Mouse (Mus musculus): ENCODE measurements around the gene Acsl5.
A peak's percentile ranks its signal among the peaks of the same experiment; 100 is the strongest.

Gene Acsl5

DNA sequence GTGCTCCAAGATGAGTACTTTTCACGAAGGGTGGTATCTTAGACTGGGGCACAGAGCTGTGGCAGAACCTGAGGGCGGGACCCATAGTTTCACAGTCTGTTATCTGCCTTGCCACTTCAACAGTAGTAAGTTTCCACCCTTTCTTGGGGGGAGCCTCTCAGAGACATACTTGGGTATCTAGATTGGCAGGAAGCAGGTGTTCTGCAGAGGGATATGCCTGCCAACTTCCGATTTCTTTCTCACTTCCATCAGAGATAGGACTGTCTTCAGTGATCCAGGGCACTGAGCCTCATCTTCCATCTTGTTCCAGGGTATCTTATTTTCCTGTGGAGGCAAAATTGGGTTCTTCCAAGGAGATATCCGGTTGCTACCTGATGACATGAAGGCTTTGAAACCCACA is 32.4 kb downstream of the Acsl5 start:
- DNase-seq (ENCODE audit: low read depth, low spot score), result peak; percentile 67

DNA sequence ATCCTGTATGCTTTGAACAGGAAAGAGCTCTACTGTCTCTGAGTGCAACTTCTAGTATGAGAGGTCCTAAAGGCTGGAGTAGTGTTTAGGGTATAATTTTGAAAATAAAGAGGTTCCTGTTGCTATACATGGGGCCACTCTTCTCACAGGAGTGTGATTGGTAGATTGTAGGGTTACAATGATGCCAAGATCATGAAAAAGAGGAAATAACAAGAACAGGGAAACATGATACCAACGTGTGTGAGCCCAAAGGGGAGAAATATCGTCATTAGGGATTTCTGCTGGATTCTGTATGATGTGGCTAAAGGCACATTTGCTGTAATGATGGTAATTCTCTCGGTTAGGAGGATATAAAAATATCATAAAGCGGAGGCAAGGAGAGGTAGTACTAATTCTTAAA is 34.3 kb downstream of the Acsl5 start:
- no peak for DNase-seq (ENCODE audit: low read depth, low spot score)

DNA sequence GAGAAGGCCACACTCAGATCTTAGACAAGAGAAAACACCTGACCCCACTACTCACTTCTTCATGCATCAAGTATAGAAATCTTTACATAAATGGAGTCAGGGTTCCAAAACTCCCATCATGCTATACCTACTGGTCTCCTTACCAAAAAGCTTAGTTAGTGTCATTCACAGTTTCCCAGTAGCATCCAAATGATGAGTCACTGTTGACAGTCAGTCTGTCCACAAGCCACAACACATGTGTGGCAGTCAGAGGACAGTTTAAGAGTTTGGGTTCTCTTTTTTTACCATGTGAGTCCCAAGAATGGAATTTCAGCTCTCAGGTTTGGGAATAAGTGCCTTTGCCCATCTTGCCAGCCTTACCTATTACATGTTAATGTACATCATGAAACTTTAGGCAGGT is 37.2 kb downstream of the Acsl5 start:
- no peak for DNase-seq (ENCODE audit: low read depth, low spot score)

DNA sequence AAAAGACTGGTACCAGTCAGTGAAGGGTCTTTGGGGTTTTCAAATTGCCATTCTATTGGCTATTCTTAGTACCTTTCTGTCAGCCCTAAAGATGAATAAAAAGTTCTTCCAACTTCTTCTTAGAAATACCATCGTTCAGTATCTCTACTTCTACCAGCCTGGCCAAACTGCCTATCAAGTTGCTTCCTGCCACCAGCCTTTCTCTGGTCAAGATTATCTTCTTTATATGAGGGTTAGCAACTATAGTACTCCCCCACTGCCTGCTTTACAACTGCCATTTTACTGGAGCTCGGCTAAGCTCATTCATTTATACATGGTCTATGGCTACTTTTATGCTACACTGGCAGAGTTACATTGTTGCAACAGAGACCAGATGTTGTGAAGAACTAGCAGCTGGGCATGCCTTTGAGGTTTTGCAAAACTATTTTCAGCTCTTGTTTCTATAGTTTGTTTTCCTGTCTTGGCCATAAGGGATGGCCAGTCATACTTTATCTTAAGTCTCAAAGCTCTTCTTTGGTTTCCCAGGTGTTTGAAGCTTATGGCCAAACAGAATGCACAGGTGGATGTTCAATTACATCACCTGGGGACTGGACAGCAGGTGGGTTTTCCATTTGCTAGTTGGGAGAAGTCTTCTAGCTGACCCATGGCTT is 39.0 kb downstream of the Acsl5 start:
- DNase-seq (ENCODE audit: low read depth, low spot score), result no peak

DNA sequence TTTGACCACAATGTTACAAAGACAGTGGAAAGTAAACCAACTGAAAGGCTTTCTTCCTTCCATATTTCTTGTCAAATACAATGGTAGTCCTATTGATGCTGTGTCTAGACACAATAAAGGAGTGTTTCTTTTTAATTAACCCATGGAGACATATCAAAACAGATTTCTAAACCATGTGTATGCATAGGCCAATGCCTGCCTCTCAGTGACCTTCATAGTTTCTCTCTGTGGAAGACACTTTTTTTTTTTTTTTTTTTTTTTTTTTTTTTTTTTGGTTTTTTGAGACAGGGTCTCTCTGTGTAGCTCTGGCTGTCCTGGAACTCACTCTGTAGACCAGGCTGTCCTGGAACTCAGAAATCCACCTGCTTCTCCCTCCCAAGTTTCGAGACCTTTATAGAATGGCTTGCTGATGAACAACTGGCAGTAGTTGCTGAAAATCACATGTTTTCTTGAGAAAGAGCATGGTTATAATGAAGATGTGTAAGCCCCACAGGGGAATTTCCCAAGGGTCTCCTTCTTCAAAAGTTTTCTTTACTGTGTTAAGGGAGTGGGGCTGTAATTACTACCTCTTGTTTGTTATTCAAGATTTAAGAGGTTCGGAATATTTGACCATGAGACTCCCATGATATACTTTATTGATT is 40.6 kb downstream of the Acsl5 start:
- no peak for DNase-seq (ENCODE audit: low read depth, low spot score)

DNA sequence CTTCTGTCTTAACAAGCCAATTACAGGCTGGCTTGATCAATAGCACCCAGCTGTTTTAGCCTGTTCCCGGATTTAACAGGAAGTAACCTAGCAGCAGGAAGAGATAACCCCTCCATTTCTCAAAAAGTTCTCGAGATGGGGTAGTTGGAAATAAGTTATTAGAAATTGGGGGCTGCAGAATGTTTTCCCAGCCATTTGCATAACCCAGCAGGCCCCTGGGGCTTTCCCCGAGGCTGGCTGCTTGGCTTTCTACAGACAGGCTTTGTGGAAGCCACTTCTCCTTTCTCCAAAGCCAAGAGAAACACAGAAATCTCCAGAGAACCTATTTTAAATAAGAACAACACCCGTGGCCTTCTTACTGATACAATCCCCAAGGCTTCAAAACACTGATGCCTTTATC is 41.4 kb downstream of the Acsl5 start:
- no peak for DNase-seq (ENCODE audit: low read depth, low spot score)

DNA sequence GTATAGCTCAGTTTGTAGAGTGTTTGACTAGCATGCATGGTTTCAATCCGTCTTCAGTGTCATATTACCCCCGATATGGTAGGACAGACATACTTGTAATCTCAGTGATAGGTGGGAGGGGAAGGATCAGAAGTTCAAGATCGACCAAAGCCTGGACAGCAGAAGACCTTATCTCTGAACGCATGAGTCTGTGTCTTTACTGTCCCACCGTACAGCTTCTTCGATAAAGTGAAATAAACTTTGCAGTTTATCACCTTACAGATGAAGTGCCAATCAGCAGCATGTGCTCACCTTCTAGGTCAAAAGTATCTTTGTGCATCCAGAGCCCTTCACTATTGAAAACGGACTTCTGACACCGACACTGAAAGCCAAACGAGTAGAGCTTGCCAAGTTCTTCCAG is 43.3 kb downstream of the Acsl5 start:
- no peak for DNase-seq (ENCODE audit: low read depth, low spot score)

DNA sequence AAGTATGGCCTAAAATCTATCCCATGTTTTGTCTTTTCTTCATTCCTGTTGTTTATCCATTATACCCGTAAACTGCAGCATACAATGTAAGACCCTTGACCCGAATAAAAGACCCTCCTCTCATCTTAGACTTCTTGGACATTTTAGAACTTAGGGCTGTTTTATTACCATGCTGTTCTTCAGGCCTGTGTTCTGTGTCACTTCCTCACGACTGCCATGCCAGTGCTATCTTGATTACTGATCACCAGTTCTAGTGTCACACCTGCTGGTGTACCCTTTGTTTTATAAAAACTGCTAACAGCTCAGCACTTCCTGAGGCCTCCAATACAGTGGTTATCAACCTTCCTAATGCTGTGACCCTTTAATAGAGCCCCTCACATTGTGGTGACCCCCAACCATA is 43.8 kb downstream of the Acsl5 start:
- no peak for DNase-seq (ENCODE audit: low read depth, low spot score)

DNA sequence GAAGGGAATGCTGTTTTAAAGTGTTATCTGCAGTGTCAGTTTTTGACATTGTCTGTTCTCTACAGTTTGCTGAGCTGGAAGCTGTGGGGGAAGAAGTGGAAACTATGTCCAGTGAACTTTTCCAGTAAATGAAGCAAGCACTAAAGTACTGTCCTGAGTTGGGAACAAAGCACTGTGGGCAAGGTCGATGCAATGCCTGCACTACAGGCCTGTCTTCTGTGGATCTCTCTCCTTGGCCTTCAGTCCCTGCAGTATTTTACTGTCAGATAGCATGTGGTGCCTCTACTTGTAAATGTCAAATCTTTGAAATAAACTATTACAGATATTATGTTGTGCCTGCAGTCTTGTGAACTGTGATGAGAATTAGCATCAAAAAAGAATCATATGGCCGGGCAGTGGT is 44.6 kb downstream of the Acsl5 start:
- DNase-seq (ENCODE audit: low read depth, low spot score), result no peak

DNA sequence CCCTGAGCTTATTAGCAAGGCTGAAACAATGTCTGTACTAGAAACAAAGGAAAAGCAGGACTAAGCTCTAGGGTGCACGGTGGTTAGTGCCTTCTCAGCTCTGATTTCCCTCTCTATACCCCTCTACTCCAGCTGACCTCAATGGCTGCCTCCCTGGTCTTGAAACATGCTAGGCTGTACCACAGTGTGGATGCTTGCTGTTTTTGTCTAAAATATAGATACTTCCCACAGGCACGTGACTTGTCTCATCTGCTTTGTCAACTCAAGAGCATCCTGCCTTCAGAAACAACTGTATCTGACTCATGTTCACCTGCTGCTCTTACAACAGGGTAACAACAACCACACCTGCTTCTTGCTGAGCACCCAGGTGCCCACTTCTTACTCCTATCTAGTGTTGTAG is 45.8 kb downstream of the Acsl5 start:
- no peak for DNase-seq (ENCODE audit: low read depth, low spot score)

DNA sequence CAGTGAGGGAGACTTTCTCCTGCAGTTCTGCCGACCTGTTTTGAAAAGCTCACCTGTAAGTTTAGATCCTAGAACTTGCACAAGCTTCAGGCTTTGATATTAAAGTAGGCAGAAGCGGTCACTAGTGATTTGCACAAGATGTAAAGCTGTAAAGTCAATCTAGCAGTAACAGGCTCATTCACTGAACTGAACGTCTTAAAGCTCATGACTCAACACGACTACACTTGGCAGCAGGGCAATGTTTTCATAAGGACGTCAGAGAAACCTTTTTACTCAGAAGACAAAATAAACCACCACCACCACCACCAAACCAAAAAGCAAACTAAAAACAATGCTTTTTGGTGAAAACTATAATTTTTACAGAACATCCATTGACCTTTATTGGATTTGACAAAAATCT is 46.2 kb downstream of the Acsl5 start:
- no peak for DNase-seq (ENCODE audit: low read depth, low spot score)

DNA sequence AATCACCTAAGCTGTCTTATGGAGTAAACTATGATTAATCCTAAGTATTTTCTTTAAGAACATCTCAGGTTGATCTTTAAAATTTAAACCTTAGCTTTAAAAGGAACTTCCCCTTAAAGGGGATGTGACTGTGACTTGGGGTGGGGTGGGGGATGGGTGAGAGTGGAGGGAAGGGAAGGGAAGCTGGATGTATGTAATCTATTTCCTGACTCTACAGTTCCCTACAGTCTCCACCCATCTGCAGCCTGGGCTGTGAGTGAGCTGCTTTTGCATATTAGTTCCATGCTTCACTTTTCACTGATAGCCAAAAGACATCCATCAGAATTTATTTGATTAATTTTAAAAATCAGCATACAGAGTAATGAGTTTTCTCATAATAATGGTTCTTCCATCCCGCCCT is 47.6 kb downstream of the Acsl5 start:
- no peak for DNase-seq (ENCODE audit: low read depth, low spot score)

DNA sequence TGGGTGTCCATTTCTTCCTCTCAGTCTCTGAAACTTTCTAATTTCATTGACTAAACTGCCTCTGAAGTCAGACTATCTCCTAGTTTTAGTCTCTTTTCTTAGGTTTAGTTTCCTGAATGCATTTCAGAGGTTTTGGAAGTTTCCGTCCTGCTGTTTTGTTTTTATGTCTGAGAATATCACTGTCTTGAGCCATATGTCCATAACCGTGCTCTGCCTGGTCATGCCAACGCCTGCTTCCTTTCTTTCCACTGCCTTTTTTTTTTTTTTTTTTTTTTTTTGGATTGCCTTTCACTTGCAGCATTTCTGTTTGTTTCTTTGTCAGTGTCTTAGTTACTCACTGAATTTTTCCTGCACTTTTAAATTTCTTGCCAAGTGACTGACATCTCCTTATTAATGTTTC is 48.8 kb downstream of the Acsl5 start:
- no peak for DNase-seq (ENCODE audit: low read depth, low spot score)

DNA sequence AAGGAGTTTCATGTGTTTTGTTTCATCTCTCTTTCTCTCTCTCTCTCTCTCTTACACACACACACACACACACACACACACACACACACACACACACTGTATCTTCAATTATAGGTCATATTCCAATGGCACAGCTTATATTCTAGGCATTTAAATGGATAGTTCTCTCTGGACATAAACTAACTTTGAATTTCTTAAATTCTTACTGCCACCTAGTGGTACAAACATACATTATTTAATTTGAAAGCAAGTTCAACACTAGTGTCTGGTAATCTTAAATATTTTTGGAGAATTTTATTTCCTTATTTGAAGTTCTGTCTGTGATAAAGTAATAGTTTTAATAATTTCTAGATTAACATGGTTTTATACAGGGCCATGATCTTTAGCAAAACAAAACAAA is 53.3 kb downstream of the Acsl5 start:
- DNase-seq (ENCODE audit: low read depth, low spot score), result no peak

DNA sequence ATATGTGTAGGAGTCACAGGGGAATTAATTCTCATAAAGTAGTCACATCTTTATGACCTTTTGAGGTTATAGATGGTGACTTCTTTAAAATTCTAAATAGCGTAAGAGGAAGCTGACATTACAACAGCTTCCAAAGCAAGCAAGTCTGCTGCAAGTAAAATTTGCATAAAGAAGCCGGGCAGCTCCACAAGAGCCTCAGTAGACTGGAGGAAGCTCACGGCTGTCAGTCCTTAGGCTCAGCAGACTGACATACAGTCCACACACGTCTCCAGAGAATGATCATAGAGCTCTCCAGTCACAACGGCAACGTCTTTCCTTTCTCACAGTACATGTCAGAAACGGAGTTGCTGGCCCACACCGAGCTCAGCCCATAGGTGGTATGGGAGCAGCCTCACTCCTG is 60.1 kb downstream of the Acsl5 start:
- no peak for DNase-seq (ENCODE audit: low read depth, low spot score)

DNA sequence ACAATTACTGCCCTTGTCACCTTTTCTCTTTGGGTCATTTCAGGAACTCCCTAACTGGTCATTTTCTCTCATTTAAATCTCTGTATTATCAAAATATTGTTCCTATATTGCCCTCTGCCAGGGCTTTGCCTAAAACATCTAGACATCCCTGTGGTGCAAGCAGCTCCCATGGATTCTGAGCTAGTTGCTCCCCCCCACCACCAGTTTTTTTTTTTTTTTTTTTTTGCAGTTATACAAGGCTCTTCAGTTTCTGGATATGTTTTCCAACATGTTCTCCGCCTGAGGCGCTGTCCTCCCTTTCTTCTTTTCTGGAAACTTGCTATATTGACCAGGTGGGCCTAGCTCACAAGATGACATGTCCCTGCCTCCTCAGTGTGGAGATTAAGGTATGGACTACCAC is 61.9 kb downstream of the Acsl5 start:
- DNase-seq (ENCODE audit: low read depth, low spot score), result no peak

DNA sequence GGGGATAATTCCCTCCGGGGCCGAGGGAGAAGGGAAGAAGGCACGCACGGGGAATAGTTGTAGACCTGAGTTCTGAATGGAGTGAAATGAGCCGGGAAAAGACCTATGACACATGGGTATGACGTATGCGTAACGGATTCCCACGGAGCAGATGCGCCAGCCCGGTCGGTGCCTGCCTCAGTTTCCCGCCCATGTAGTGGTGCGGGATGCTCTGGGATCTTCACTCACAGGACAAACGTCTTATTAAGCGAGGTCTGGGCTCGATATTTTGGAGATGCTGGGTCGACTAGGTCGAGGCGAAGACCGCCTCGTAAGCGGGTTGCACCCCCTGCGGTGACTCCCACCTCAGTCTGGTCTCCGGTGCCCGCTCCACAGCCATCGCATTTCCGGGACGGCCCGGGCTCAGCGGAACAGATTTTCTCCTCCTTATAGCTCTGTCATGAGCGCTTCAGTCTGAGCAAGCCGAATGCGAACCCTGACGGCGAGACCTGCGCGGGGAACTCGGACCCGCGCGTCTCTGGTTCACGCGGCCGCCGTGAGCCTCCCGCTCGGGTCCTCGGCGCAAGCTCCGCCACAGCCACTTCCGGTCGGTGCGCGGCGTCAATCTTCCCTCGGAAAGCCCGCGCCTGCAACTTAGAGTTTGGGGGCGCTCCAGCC is 63.8 kb downstream of the Acsl5 start, which contains the start of gene Zdhhc6:
Gene Zdhhc6 (minus strand): TSS at position 581 of the 657 bp plus-strand sequence.
- no peak for DNase-seq (ENCODE audit: low read depth, low spot score)

DNA sequence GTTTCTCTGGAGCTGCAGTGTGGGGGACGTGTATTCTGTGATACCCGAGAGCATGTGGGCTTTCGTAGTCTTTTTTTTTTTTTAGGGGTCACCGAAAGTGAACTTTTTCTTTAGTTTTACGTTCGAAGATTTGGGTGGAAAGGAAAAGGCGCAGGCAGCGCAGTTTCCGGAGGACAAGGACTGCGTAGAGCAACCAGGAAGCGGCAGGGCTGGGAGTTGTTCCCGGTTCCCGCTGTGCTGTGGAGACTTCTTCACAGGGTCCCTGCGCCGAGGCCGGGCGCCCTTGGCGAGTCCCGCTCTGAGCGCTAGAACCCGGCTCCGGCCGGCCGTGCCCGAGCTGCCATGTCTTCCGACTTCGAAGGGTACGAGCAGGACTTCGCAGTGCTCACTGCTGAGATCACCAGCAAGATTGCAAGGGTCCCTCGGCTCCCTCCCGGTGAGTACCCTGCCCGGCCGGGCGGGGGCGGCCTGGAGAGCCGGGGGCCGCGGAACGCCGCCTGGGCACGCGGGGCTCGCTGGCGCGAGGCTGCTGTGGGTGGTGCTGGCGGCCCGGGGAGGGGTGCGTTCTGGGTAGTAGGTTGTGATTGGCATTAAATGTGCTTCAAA is 64.5 kb downstream of the Acsl5 start, which contains the start of gene Vti1a:
Gene Vti1a (plus strand): TSS at position 187 of the 606 bp plus-strand sequence.
- peak; percentile 91 for DNase-seq (ENCODE audit: low read depth, low spot score)

DNA sequence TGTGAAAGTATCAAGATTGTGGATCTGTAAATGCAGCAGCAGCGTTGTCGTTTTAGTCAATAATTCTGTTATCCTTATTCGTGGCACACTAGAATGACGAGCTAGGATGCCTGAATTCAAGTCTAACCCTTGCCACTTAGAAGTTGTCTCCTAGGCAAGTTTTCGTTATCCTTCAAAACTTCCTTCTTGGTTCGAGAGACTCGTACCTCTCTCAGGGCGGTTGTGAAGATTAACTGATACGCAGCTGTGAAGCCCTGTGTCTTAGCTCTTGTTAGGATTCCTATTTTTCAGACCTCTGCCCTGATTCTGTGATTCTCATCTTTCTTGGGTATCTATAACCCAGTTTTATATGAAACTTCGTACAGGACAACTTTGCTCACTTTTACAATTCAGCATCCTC is 65.2 kb downstream of the Acsl5 start:
- no peak for DNase-seq (ENCODE audit: low read depth, low spot score)

DNA sequence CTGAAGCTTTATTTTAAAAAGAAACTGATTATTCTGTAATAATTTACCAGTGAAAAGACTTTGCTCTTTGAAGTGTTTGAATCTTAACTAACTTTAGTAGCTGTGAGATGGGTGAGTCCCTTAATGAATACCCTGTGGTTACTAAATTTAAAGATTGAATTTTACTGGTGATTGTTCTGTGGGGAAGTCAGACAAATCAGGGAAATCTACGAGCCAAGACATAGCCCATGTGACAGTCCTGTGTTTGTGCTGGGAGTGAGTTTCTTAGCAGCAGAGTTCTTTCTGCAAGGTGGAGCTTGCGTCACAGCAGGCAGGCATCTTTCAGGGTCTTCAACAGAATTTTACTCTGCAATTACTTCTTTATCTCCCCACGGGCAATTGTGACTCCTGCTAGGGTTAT is 67.3 kb downstream of the Acsl5 start:
- DNase-seq (ENCODE audit: low read depth, low spot score), result no peak

DNA sequence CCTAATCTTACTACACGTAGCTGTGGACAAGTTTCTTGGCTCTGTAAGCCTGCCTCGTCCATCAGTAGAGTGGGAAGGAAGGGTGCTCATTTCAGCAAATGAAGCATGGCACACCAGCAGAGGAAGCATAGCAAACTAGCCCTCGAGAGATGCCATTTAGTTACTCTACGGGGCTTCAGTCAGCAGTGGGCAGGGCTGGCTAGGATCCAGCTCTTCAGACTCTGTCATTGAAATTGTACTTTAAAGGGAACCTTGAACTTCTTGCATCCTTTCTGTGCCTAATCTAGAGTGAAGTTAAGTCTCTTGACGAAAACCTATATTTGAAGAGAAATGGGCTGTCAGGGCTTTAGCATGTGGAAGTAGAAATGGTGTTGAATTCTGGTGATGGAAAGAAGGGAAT is 67.8 kb downstream of the Acsl5 start:
- no peak for DNase-seq (ENCODE audit: low read depth, low spot score)

DNA sequence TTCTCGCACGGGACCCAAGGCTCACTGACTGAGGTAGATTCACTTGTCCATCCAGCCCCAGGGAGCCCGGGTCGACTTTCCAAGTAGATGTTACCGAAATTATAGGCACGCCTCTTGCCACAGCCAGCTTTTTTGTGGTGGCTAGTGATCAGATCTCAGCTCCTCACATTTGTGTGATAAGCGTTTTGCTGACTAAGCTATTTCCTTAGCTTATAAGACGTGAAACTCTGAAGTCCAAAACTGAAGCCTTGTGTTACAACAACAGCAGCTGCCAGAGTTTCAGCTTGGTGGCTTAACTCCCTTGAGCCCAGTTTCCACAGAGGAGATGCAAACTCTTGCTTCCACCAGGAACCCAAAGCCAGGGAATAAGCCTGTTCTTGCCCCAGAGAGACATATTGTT is 70.9 kb downstream of the Acsl5 start:
- no peak for DNase-seq (ENCODE audit: low read depth, low spot score)

DNA sequence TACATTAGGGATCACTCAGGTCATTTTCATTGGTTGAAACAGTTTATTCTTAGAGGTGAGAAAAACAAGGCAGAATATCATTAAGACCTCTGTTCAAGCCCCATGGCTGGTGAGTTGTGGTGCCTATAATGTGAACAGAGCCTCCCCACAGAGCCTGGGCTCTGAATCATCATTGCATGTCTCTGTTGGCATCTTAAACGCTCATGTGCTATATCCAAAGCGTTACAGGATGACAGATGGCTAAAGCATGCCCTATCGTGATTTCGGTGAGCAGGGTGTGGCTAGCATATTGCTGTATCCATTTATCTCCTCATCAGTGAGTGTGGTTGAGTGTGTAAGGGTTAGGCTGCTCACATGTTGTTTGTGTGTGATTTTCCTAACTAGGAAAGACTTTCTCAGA is 75.8 kb downstream of the Acsl5 start:
- DNase-seq (ENCODE audit: low read depth, low spot score), result no peak
